Mouse (Mus musculus): ENCODE results near the gene Coq5. TPM values are rescaled to one million over a fixed set of nuclear protein-coding genes. Genes with fewer than 3 reads are reported as not detected.

Coq5 gene
- 39.0 and 41.9 TPM in 2 replicates for polyA plus RNA-seq (2014; fragmentation: Nextera tagmentation; extraction: Ambion mirVana)

DNA sequence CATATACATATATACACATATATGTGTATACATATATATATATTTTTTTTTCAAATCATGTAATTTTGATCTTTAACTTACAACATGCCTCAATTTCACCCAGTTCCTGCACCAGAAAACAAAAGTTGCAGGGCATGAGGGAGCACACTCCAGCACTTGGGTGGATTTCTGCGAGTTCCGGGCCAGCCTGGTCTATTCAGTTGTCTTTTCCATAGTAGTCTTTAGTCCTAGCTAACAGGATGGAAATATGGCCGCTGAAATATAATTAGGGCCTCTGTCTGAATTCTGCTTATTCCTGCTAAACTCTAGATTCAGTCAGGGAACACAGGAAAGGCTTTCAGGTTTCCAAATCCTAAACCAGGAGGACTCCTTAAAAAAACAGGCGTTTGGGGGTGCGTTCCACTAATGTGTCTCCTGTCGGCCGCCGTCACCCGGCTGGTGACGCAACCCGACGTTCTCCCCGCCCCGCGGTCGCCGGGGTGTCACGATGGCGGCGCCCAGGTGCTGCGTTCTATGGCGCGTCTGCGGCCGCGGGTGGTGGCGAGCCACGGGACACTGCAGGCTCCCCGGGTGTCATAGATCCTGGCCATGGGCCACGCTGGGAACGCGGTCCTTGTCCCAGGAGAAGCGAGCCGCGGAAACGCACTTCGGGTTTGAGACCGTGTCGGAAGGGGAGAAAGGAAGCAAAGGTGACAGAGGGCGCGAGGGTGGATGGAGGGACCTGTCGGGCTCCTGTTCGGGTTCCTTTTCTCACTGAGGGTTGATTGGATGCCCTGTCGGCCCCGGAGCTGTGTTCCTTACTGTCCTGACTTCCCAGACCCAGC lies at the start of gene Coq5:
Gene Coq5 (plus strand): TSS at position 441 of the 824 bp plus-strand sequence.
- Histone ChIP-seq H3K9me3 (ENCODE audit: control insufficient read depth, low read length) (no peaks in the 10 kb centered on the region), H3K4me1 (ENCODE audit: control insufficient read depth, insufficient read depth, low read length) (peaks cover 5% of the 10 kb centered on the region), H3K9ac (ENCODE audit: low read depth, low read length) (peak within 1 kb of the TSS; percentile 86), H3K27me3 (replicated peaks; ENCODE audit: control insufficient read depth, insufficient read depth, low read length) (no peaks in the 10 kb centered on the region), H3K27ac (replicated peaks; ENCODE audit: low read depth, low read length) (peak within 1 kb of the TSS; percentile 49; the same call in 1 of the 2 replicates), H3K4me3 (ENCODE audit: low read depth, low read length) (peak within 1 kb of the TSS; percentile 86), H3K36me3 (ENCODE audit: control insufficient read depth, insufficient read depth, low read length) (peaks cover 14% of the 10 kb centered on the region), H3K4me2 (ENCODE audit: low read depth, low read length) (peak within 1 kb of the TSS; percentile 76)
- ATAC-seq (ENCODE audit: low read depth) (peak; percentile 88; the same call in 1 of the 2 replicates), DNase-seq (ENCODE audit: low spot score) (peak; percentile 88)
- 4% methylated on average over 45 of the region's 45 CpGs for WGBS

DNA sequence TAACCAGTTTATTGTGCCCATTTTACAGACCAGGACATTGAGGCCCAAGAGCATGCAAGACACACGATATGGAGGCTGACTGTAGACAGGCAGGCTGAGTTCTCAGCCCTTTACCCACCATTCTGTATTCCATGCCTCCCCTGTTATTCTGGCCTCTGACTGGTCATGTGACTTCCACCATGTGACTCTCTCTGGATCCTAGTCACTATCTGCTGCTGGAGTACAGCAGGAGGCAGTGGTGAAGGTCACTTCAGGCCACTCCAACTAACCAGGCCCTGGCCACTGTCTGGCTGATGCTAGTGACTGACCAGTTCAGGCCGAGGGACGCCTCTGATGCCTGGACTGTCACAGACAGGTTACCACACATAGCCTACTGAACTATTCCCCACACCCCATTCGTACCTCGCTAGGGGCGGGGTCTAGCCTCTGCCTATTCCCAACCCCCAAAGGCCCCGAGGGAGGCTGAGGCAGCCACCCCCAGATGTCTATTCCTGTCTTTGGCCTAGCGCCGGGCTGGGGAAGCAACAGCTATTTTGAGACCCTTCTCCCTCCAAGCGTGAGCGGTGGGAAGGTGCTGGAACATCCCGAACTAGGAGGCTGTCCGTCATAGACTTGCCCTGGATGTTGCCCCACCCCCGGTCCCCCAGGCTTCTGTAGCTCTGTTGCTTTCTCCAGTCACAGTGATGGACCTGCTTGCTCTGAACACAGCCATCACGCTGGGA lies 48.5 kb upstream of the Coq5 start:
- ATAC-seq (ENCODE audit: low read depth) (no peak), DNase-seq (ENCODE audit: low spot score) (no peak)
- no peak overlapping the region for H3K9ac ChIP-seq (ENCODE audit: low read depth, low read length)

DNA sequence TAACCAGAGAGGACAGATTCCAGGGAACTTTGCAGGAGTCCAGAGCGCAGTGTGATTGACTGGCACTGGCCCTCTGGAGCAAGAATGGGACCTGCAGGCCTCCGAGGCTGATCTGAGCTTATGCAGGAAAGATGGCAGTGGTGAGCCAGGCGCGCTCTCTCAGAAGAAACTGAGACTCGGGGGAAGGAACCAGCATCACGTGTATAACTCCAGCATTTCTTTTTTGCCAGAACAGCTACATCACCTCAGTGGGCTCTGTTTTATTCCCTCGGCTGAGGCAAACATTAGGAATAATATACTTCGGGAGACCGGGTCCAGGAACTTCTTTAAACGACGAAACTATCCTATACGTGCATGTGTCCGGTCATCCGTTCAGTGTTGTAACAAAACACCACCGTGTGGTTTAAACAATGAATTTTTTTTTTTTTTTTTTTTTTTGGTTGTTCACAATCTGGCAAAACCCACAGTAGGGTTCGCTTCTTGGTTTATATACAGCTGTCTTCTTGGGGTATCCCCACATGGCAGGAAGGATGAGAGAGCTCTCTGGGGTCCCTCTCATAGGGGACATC lies 47.8 kb upstream of the Coq5 start:
- H3K27me3 ChIP-seq (replicated peaks; ENCODE audit: control insufficient read depth, insufficient read depth, low read length), result peaks cover 5% of the 10 kb centered on the region; the same call in 1 of the 2 replicates
- ATAC-seq (ENCODE audit: low read depth) (no peak), DNase-seq (ENCODE audit: low spot score) (no peak)
- 28% methylated on average over 16 of the region's 16 CpGs for WGBS
- no peak overlapping the region for H3K9ac ChIP-seq (ENCODE audit: low read depth, low read length)
- peaks cover 7% of the 10 kb centered on the region; the same call in 1 of the 2 replicates for H3K4me1 ChIP-seq (ENCODE audit: control insufficient read depth, insufficient read depth, low read length)
- H3K9me3 ChIP-seq (ENCODE audit: control insufficient read depth, low read length), result no peaks in the 10 kb centered on the region
- H3K4me3 ChIP-seq (ENCODE audit: low read depth, low read length), result no peak overlapping the region
- H3K36me3 ChIP-seq (ENCODE audit: control insufficient read depth, insufficient read depth, low read length), result no peaks in the 10 kb centered on the region
- H3K27ac ChIP-seq (replicated peaks; ENCODE audit: low read depth, low read length), result no peak overlapping the region
- H3K4me2 ChIP-seq (ENCODE audit: low read depth, low read length), result peak overlapping the region; percentile 13; the same call in 1 of the 2 replicates

More for the DNA sequence above, 48.5 kb upstream of the Coq5 start:
- Histone ChIP-seq H3K4me3 (ENCODE audit: low read depth, low read length) (no peak overlapping the region), H3K27me3 (replicated peaks; ENCODE audit: control insufficient read depth, insufficient read depth, low read length) (peaks cover 5% of the 10 kb centered on the region; the same call in 1 of the 2 replicates), H3K9me3 (ENCODE audit: control insufficient read depth, low read length) (no peaks in the 10 kb centered on the region), H3K4me1 (ENCODE audit: control insufficient read depth, insufficient read depth, low read length) (peaks cover 7% of the 10 kb centered on the region; the same call in 1 of the 2 replicates), H3K27ac (replicated peaks; ENCODE audit: low read depth, low read length) (no peak overlapping the region), H3K4me2 (ENCODE audit: low read depth, low read length) (peak overlapping the region; percentile 13; the same call in 1 of the 2 replicates), H3K36me3 (ENCODE audit: control insufficient read depth, insufficient read depth, low read length) (no peaks in the 10 kb centered on the region)
- 46% methylated on average over 15 of the region's 15 CpGs for WGBS

DNA sequence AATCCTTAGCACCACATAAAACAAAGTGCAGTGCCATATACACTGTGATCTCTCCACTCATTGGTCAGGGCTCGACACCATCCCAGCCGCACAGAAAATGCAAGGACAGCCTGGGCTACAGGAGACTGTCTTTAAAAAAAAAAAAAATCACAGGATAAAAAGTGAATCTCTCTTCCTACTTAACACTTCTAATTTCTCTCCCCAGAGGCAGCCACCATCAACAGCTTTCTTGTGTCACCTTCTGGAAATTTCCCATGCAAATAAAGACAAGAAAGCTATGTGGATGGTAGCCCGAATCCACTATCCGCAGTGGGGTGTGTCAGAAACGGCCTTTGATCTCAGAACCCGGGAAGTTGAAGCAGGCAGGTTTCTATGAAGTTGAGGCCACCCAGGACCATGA lies 47.0 kb upstream of the Coq5 start:
- Histone ChIP-seq H3K4me2 (ENCODE audit: low read depth, low read length) (no peak overlapping the region), H3K9ac (ENCODE audit: low read depth, low read length) (no peak overlapping the region), H3K9me3 (ENCODE audit: control insufficient read depth, low read length) (no peaks in the 10 kb centered on the region), H3K4me3 (ENCODE audit: low read depth, low read length) (no peak overlapping the region), H3K36me3 (ENCODE audit: control insufficient read depth, insufficient read depth, low read length) (no peaks in the 10 kb centered on the region), H3K4me1 (ENCODE audit: control insufficient read depth, insufficient read depth, low read length) (peaks cover 10% of the 10 kb centered on the region), H3K27me3 (replicated peaks; ENCODE audit: control insufficient read depth, insufficient read depth, low read length) (peaks cover 5% of the 10 kb centered on the region; the same call in 1 of the 2 replicates), H3K27ac (replicated peaks; ENCODE audit: low read depth, low read length) (no peak overlapping the region)
- DNase-seq (ENCODE audit: low spot score), result no peak
- 74% methylated on average over 6 of the region's 6 CpGs for WGBS
- ATAC-seq (ENCODE audit: low read depth), result no peak

DNA sequence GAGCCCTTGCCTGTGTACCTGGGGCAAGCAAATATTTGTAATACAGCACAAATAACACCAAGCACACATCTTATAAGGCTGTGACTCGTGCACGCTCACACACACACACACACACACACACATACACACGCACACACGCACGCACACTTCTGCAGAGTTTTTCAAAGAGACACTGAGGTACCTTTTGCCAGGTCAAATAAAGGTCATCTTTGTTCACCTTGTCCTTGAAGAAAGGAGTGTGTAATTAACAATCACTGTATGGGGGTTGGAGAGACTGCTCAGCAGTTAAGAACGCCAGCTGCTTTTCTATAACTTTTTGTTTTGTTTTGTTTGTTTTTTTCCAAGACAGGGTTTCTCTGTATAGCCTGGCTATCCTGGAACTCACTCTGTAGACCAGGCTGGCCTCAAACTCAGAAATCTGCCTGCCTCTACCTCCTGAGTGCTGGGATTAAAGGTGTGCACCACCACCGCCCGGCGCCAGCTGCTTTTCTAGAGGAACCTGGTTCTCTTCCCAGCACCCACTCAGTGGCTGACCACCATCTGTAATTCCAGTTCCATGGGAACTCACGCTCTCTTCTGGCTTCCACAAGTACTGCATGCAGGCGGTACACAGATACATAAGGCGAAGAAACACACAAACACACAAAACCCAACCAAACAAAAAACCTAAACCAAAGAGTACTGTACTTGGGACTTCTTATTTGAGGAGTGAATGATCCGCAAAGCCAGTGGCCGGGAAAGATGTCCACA lies 46.3 kb upstream of the Coq5 start:
- H3K4me2 ChIP-seq (ENCODE audit: low read depth, low read length), result no peak overlapping the region
- H3K27me3 ChIP-seq (replicated peaks; ENCODE audit: control insufficient read depth, insufficient read depth, low read length), result peaks cover 5% of the 10 kb centered on the region; the same call in 1 of the 2 replicates
- DNase-seq (ENCODE audit: low spot score) (no peak), ATAC-seq (ENCODE audit: low read depth) (no peak)
- H3K27ac ChIP-seq (replicated peaks; ENCODE audit: low read depth, low read length), result no peak overlapping the region
- no peak overlapping the region for H3K9ac ChIP-seq (ENCODE audit: low read depth, low read length)
- no peak overlapping the region for H3K4me3 ChIP-seq (ENCODE audit: low read depth, low read length)
- no peaks in the 10 kb centered on the region for H3K36me3 ChIP-seq (ENCODE audit: control insufficient read depth, insufficient read depth, low read length)
- WGBS, result 90% methylated on average over 14 of the region's 14 CpGs
- H3K9me3 ChIP-seq (ENCODE audit: control insufficient read depth, low read length), result no peaks in the 10 kb centered on the region
- H3K4me1 ChIP-seq (ENCODE audit: control insufficient read depth, insufficient read depth, low read length), result peaks cover 10% of the 10 kb centered on the region

DNA sequence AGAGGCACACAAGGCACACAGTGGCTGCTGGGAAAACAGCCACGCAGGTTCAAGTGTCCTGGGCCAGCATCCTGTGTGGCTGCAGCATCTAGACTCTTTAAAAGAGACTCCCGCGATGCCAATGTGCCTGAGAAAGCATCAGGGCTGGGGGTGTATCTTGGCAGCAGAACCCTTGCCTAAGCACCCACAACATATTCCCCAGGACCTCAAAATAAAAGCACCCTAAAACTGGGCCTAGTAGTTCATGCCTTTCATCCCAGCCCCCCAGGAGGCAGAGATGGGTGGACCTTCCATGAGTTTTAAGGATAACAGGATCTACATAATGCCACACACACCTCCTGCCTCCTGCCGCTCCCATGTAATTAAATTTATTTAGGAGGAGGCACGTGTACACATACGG lies 44.9 kb upstream of the Coq5 start:
- WGBS, result 62% methylated on average over 6 of the region's 6 CpGs
- Histone ChIP-seq H3K27ac (replicated peaks; ENCODE audit: low read depth, low read length) (no peak overlapping the region), H3K4me3 (ENCODE audit: low read depth, low read length) (no peak overlapping the region), H3K9me3 (ENCODE audit: control insufficient read depth, low read length) (no peaks in the 10 kb centered on the region), H3K27me3 (replicated peaks; ENCODE audit: control insufficient read depth, insufficient read depth, low read length) (peaks cover 5% of the 10 kb centered on the region; the same call in 1 of the 2 replicates), H3K9ac (ENCODE audit: low read depth, low read length) (no peak overlapping the region), H3K4me1 (ENCODE audit: control insufficient read depth, insufficient read depth, low read length) (peaks cover 10% of the 10 kb centered on the region), H3K36me3 (ENCODE audit: control insufficient read depth, insufficient read depth, low read length) (0 out of 2 replicates have a peak, but pooled peaks cover under 1% of the 10 kb centered on the region), H3K4me2 (ENCODE audit: low read depth, low read length) (no peak overlapping the region)
- DNase-seq (ENCODE audit: low spot score) (no peak), ATAC-seq (ENCODE audit: low read depth) (no peak)

DNA sequence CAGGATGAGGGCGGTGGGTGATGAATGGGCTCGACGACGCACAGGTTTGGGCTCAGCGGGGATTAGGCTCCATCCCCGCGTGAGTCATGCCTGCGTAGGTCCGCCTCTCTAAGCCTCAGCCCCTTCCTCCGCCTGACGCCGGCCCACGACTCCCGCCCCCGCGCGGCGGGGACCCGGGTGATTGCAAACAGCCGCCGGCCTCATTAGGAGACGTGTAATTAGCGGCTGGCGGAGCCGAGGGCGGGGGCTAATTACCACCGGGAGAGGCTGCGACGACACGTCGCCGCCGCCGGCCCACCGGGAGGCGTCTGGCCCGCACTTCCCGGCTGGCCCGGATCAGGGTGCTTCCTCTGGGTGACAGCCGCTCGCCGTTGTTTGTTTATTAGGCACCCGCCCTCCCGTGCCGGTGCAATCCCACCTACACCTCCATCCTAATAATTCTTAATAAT lies 44.1 kb upstream of the Coq5 start:
- Histone ChIP-seq H3K9ac (ENCODE audit: low read depth, low read length) (peak overlapping the region; percentile 69), H3K4me1 (ENCODE audit: control insufficient read depth, insufficient read depth, low read length) (peaks cover 10% of the 10 kb centered on the region), H3K4me3 (ENCODE audit: low read depth, low read length) (peak overlapping the region; percentile 63), H3K4me2 (ENCODE audit: low read depth, low read length) (peak overlapping the region; percentile 95), H3K9me3 (ENCODE audit: control insufficient read depth, low read length) (no peaks in the 10 kb centered on the region), H3K36me3 (ENCODE audit: control insufficient read depth, insufficient read depth, low read length) (peaks cover 8% of the 10 kb centered on the region), H3K27me3 (replicated peaks; ENCODE audit: control insufficient read depth, insufficient read depth, low read length) (peaks cover 5% of the 10 kb centered on the region; the same call in 1 of the 2 replicates), H3K27ac (replicated peaks; ENCODE audit: low read depth, low read length) (peak overlapping the region; percentile 28)
- ATAC-seq (ENCODE audit: low read depth) (peak; percentile 44), DNase-seq (ENCODE audit: low spot score) (peak; percentile 80)
- under 1% methylated on average over 24 of the region's 45 CpGs for WGBS

Measured in embryonic facial prominence, embryonic 14.5 days (tissue).